Mouse (Mus musculus) thymus, postnatal 0 days (tissue): ENCODE measurements around the gene Rrp1. TPM values are rescaled to one million over a fixed set of nuclear protein-coding genes. Genes with fewer than 3 reads are reported as not detected.
"Not testable (repeated sequence)": the region's sequence is repeated elsewhere in the genome, so short reads cannot be mapped to it uniquely, and the experiment has no call there.

ENCODE experiments used
- DNase-seq: peaks from one replicate; pipeline ENCODE4 v3.0.0-alpha.2; 2015; ENCODE audit warnings: low spot score
- polyA plus RNA-seq: library from polyadenylated mRNA; unstranded; fragments of >200 nt; fragmentation: Nextera tagmentation; extraction: Ambion mirVana; gene quantifications from 2 replicates; pipeline ENCODE4 v1.2.1, GENCODE M21; 2015

Rrp1 gene
- polyA plus RNA-seq, 1 experiment from 2014 or later: 391 TPM

DNA sequence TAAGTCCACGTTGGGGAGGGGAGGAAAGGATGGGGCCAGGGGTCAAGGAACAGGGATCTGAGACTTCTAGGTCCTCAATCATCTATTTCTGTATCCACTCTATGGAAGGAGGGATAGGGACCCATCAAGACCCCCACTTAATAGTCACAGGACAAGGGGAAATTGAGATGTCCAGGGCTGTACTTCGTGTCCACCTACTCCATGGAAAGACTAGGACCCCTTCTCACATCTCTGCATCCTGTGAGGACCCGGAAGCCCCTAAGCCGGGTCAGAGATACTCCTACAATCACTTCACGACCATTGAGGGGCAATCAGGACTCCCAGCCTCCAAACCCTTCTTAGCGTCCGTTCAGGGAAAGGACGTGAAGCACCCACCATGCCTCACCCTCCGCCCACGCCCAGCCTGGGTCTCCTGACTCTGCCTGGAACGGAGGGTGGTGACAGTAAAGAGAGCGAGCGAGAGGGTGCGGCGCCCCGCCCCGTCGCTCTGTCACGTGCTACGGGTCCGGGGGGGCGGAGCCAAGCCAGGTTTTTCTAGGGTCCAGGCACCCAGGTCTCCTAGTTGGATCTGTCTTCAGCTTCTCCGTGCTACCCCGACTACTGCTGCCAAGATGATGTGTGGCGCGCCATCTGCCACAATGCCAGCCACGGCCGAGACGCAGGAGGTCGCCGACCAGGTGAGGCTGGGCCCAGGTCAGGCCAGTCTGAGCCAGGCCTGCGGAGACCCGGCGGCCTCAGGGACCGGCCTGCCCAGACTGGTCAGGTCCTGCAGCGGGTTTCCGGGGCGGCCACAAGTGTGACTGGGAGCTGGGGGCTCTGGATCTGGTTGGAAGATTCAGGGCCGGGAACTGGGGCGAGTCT lies 12.6 kb upstream of the Rrp1 start, which contains the start of gene Cstb:
Gene Cstb, plus strand, starts transcription at position 489 of the 861 bp plus-strand sequence.
- peak; percentile 85 for DNase-seq

DNA sequence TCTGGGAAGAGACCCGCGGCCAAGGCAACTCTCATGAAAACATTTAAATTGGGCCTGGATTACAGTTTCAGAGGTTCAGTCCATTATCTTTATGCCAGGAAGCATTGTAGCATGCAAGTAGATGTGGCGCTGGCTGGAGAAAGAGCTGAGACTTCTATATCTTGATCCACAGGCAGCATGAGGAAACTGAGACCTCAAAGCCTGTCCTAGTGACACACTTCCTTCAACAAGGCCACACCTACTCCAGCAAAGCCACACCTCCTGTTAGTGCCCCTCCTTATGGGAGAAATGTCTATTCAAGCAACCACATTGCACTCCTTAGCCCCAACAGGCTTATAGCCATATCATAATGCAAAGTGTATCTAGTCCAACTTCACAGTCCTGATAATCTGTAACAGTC lies 9.8 kb upstream of the Rrp1 start:
- DNase-seq: peak; percentile 55

DNA sequence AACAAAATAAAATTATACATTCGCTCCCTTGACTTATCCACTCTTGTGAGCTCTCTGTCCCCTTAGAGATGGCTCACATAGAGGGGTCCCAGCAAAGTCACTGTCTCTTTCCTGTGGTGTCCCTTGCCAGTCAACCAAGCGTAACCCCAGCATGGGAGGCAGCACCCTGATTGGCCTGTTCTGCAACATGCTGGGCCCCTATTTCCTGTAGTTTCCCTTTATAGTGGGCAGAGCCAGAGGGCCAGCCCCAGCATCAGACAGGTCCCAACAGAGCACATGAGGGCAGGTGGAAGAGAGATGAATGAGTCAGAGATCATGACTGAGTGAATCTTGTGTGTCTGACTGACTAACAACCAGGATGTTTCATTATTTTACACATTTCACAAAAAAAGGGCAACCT lies 8.1 kb upstream of the Rrp1 start:
- peak; percentile 72 for DNase-seq

DNA sequence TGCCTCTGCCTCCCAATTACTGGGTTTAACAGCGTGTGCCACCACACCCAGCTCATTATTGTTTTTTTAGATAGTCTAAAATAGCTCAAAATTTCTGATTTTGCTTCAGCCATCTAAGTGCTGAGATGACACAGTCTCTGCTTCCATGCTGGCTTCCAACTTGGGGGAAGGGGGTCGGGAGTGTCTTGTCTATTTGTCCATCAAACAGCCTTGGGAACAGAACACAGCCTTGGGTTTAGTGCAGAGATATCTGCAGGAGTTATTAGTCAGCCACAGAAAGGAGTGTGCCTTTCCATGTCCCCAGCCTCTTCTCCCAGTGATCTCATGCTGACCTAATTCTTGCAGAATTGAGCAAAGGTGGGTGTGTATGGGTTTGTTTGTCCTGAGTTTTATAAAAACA lies 5.9 kb upstream of the Rrp1 start:
- no peak for DNase-seq

DNA sequence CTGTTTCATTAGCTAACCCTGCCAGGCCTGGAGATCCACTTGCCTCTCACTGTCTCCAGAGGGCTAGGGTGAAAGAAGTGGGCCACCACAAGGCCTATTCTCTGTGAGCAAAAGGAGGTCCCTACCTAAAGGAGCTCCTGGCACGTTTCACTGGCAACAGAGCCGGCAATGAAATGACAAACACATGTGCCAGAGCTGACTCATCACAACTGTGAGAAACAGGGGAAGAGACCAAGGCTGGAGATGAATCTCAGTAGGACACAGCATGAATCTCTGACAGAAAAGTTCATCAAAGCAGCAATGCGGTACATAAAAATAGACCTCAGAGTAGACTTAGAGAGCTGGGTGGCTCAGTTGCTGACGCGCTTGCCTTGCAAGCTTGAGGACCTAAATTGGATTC lies 5.0 kb upstream of the Rrp1 start:
- no peak for DNase-seq

DNA sequence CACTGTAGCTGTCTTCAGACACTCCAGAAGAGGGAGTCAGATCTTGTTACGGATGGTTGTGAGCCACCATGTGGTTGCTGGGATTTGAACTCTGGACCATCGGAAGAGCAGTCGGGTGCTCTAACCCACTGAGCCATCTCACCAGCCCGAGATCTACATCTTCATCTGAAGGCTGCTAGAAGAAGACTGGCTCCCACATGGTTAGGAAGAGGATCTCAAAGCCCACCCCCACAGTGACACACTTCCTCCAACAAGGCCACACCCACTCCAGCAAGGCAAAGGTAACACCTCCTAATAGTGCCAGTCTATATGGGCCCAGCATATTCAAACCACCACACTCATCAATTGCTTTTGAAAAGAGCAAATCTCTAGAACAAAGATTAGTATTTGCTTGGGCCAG lies 2.1 kb upstream of the Rrp1 start:
- DNase-seq: not testable (repeated sequence)

DNA sequence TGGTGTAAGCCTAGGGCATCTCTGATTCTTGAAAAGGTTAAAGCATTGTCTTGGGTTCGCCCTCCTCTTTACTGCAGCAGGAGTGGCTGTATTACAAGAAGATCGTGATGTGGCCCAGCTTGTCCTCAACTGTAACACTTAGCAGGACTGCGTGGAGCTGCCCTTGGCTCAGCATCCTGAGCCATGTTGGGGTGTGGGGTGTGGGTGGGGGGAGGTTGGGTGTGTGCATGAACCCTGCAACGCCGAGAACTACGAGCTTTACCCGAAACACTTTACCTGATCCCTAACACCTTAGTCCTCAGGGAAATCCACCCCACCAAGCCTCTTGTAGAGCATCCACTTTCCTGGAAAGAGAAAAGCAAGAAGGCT lies 293 bp upstream of the Rrp1 start:
- DNase-seq: no peak

DNA sequence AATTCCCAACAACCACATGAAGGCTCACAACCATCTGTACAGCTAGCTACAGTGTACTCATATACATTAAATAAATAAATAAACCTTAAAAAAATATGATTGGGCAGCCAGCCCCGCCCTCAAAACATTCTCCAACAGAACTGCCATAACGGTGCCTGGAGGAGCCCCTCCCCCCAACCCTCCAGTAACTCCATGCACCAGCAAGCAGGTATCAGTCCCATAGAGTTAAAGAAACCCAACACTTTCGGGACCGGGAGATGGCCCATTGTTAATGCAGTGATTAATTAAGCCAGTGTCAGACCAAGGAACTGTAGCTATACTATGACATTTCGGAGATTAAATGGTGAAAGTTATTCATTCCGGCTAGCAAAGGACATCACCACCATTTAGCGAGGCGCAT lies 992 bp downstream of the Rrp1 start:
- DNase-seq: no peak

DNA sequence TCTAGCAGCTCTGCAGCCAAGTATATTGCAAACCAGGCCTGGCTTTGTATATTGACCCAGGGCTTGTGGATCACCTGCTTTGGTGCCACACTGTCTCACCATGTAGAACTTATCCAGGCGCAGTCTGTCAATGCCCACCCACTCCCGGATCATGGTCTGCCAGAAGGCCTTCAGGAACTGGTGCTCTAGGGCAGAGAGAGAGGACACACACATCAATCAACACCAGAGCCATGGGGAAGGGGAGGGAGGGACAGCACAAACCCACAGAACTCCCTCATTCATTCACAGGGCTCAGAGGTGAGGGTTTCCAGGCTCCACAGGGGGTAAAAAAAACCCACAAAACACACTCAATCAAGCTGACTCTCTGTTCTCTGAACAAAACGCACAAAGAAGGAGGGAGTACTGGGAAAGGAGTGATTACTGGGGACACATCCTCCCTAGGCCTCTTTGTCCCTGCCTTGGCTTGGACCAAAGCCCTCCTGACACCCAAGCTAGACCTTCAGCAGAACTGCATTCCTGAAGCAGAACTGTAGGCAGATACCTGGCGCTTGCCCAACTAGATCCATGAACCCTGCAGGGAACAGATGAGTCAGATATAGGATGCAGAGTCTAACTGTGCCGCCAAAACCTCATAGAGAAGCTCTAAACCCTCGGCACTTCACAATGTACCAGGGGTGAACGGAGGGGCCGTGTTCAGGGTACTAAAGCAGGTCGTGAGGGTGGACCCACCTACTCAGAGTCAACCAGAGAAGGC lies 3.6 kb downstream of the Rrp1 start:
- no peak for DNase-seq

DNA sequence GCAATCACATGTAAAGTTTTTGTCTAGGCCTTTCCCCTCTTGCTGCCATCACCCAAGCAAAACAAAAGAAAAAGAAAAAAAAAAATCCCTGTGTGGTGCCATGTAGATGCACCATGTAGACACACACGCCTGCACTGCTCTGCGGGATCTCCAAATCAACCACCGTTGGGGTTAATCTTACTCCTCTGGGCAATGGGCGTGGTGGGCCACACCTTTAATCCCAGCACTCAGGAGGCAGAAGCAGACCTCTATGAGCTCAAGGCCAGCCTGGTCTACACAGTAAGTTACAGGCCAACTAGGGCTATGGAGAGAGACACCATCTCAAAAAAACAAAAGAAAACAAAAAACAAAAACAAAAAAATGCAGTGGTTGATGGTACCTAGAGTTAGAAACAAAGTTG lies 5.7 kb downstream of the Rrp1 start:
- no peak for DNase-seq

DNA sequence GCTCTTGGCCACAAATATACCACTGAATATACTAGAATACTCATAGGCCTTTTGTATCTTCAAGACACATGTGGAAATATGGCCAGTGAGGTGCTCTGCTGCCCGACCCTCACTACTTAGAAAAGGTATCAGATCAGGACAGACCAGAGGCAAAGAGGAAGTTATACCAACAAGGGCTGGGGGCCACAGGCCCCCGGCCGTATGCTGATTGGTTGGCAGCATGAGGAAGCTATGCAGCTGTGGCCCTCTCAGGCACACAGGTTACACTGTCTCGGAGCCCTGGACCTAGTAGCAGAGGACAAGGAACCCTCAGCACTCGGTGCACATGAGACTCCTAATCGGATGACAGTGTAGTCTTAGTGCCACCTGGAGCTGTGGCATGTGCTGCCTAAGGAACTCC lies 6.7 kb downstream of the Rrp1 start:
- peak; percentile 67 for DNase-seq

DNA sequence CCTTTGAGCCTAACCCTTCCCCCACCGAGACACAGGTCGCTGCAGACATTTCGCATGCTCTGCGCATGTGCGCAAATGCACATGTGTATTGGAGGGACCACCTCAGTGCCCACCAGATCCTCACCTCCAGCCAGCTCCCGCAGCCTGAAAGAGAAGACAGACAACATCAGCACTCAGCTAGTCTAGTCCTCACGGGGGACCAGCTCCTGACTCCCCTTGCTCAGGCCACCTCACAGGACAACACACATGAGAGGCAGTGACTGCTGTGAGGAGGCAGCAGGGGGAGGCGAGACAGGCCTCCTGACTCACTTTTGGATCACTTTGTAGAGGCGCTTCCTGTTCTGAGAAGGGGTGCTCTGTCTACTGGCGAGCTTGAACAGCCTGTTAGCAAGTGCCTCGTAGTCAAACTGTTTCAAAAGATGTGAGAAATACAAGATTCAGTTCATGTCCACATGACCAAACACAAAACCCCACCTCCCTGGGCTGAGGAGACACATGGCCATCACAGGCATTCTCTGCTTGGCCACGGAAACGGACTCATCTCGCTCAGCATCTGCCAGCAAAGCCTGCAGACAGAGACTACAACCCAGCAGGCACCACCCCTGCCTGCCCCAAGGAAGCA lies 10.4 kb downstream of the Rrp1 start:
- peak; percentile 41 for DNase-seq

DNA sequence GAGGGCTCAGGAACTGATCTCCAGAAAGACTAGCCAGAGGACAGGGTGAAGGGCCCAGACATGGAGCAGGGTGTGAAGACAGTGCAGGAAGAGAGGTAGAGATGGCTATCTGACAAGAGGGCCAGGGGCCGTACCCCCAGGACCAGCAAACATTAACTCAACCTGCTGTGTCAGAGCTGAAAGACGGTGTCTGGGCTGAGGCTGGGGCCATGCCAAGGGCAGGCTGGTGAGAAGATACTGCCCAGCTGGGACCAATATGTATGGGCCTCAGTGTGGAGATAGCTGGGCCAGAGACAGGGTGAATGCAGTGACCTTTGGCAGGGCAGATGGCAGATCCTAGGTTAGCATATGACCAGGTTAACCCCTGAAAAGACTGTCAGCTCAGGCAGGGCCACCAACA lies 11.7 kb downstream of the Rrp1 start:
- DNase-seq: no peak

DNA sequence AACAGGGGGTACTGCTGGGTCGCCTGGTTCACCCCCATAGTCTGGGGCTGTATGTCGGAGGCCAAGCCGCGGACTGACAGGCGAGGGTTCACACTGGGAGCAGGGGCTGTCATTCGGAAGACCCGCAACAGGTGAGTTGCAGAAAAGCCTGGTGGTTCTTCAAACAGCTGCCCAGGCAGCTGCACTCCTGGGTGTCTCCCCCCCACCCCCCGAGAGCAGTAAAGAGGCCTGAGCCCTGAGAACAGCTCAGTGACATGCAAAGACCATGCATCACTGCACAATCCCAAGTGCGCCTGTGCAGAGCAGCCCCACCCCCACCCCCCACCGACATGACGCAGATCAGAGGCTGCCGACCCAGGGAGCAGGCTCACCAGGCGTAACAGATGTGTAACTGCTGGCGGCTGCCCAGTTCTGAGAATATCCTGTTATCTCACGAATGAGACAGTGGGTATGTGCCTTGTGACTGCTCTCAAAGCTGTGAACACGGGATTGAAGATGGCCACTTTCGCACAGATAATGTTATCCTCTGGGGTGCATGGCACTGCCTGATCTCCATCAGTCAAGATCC lies 13.7 kb downstream of the Rrp1 start:
- DNase-seq: peak; percentile 90

DNA sequence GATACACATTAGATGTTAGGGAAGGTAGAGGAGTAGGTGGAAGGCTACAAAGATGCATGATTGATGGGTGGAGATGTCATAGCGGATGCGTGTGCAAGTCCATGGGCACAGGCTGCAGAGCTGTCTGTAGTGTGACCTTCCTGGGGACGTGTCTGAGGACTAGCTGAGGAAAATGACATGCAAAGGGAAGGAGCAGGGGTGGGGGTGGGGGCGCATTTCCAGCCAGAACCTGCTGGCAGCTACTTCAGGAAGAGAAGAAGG lies 16.3 kb downstream of the Rrp1 start:
- no peak for DNase-seq

DNA sequence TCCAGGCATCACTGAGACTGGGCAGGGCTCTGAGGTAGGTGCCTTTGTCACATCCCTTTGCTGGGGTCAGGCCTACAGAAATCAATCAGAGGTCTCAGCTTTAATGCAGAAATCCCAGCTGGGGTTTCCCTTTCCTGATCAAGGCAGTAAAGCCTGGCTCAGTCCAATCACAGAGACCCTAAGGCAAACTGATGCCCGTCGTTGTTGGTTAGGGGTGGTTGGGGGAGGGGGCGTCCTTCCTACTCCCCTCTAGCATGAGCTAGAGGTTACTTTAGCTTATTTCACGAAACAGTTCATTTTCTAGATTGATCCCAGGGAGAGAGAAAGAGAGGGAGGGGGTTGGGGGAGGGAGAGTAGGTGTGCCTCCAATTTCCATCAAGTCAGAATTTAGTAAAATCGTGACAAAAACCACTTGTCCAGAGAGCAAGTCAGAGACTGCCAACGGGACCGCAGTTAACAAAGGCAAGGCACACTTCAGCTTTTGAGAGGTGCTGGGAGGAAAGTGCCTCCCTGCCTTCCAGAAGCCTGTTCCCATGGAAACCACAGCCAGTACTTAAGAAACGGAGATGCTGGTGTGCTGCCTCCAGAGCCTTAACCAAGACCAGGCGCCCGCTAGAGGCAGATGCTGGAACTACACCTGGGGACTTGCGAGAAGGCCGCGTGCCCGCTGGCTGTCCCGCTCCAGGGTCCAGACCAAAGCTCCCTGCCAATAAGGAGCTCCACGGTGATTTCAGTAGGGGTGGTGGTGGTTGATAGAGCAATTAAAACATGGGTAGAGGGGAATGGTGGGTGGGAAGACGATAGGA lies 16.8 kb downstream of the Rrp1 start:
- peak; percentile 92 for DNase-seq

DNA sequence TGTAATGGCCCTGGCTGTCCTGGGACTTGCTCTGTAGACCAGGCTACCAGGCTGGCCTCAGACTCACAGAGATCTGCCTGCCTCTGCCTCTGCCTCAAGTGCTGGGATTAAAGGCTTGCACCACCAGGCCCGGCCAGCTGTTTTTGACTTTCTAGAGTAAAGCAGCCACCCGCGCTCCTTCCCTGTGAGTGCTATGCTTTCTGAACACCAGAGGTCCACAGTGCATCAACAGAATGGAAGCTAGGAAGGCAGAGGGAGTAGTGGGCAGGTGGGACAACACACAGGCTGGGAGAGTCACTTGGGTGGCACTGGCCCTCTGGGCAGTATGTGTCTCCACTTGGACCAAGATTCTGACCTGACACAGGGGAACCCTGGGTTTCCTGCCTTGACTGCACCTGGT lies 17.5 kb downstream of the Rrp1 start:
- no peak for DNase-seq

DNA sequence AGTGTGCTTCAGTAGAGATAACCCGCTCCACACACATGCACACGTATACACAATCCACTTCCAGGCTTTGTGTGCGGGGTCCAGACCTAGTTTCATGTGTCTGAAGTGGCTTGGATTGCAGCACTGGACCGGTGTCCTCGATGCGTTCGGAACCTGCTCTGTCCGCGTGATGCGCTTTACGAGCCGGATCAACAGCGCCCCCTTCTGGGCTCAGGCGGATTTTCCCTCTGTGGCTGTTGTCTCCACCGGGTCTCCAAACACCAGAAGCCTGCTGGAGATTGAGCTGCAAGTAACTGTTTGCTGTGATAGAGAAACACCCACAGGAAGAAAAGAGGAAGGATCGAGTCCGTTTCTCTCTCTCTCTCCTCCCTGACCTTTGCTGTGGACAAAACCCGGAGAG lies 20.8 kb downstream of the Rrp1 start:
- peak; percentile 82 for DNase-seq

DNA sequence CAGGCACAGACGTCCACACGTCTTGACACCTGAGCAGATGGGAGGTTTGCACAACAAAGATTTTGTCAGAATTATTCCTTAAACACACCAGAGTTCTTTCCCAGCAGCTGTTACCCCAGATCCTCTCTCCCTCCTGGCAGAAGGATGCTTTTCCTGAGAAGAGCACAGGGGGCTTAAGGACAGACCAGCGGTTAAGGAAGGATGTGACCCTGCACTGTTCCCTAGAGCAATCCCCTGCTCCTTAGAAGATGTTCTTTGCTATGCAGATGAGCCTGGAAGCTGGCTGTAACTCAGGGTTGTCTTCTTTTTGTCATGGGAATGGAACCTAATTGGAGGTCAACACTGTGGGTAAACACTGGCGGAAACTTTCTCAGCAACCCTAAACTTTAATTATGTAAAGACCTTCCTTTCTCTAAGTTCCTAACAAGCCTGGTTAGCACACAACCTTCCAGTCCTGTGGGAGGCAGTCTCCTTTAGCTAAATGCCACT lies 21.8 kb downstream of the Rrp1 start:
- DNase-seq: no peak

DNA sequence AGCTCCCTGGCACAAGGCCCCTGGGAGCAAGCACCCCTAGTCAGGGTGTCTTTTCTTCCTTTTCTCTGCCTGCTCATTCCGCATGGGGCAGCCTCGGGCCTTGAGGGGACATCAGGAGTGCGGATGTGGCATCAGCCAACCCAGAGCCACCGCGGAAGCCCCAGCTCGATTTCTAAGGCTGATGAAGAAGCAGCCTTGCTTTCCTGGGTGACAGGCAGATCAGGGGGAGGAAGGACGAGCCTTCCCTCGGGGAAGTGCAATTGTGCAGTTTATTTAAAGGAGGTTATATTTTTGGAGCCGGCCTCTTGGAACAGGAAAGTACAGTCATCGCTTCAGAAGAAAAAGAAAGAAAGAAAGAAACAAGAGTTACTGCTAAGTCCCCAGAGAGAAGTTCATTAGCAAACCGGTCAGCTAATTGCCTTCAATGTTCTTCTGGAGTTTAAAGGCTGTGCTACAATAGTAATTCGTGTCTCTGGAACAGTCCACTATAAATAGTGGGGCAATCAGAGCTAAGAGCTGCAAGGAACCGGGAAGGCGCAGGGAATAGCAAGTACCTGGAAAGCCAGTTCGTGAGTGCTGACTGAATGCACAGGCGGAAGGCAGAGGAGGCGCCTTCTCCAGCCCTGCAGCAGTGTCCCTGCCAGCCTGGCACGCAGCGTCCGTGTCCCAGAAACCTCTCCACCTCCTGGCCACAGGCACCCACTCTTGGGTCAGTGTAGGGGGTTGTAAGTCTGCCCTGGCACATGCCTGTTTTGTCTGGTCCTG lies 24.4 kb downstream of the Rrp1 start:
- DNase-seq: no peak
